Mouse (Mus musculus) midbrain, embryonic 13.5 days (tissue): ENCODE measurements around the gene Slc30a3. TPM values are rescaled to one million over a fixed set of nuclear protein-coding genes. Genes with fewer than 3 reads are reported as not detected.
"Not testable (repeated sequence)": the region's sequence is repeated elsewhere in the genome, so short reads cannot be mapped to it uniquely, and the experiment has no call there.

Experiments
- ATAC-seq: fragments of 200-750 bp; cut with Nextera tagmentation; 2 replicates; pipeline ENCODE4 v1.8.0; 2017; ENCODE audit warnings: mild to moderate bottlenecking, moderate TSS enrichment, moderate library complexity
- H3K27ac ChIP-seq: fragments of 300-500 bp; sonication (generic); 2 replicates; pipeline ENCODE4 v1.5.1; 2015; ENCODE audit warnings: inconsistent platforms, mild to moderate bottlenecking, moderate library complexity
- H3K27me3 ChIP-seq: fragments of 300-500 bp; sonication (generic); 2 replicates; pipeline ENCODE4 v1.6.1; 2015; ENCODE audit warnings: mild to moderate bottlenecking, inconsistent platforms
- H3K36me3 ChIP-seq: fragments of 300-500 bp; sonication (generic); 2 replicates; pipeline ENCODE4 v1.6.1; 2015; ENCODE audit warnings: mild to moderate bottlenecking, inconsistent platforms
- H3K4me1 ChIP-seq: fragments of 300-500 bp; sonication (generic); replicated peaks from 2 replicates; pipeline ENCODE4 v1.6.1; 2015; ENCODE audit warnings: inconsistent platforms
- H3K4me2 ChIP-seq: fragments of 300-500 bp; sonication (generic); replicated peaks from 2 replicates; pipeline ENCODE4 v1.6.1; 2015; ENCODE audit warnings: moderate library complexity, mild to moderate bottlenecking, inconsistent platforms
- H3K4me3 ChIP-seq: fragments of 300-500 bp; sonication (generic); replicated peaks from 2 replicates; pipeline ENCODE4 v1.5.1; 2015; ENCODE audit warnings: mild to moderate bottlenecking, inconsistent platforms
- H3K9ac ChIP-seq: fragments of 300-500 bp; sonication (generic); replicated peaks from 2 replicates; pipeline ENCODE4 v1.6.1; 2015; ENCODE audit warnings: mild to moderate bottlenecking, inconsistent platforms
- H3K9me3 ChIP-seq: fragments of 300-500 bp; sonication (generic); 2 replicates; pipeline ENCODE4 v1.6.1; 2016; ENCODE audit warnings: mild to moderate bottlenecking, inconsistent platforms
- WGBS: fragments of 180-500 bp; shearing (Covaris S2); methylation state at CpG from one replicate; pipeline ENCODE4 v1.1.7; 2015; 5-methylcytosine and 5-hydroxymethylcytosine counted together
- polyA plus RNA-seq: library from polyadenylated mRNA; unstranded; fragments of >200 nt; fragmentation: Nextera tagmentation; extraction: Ambion mirVana; gene quantifications from 2 replicates; pipeline ENCODE4 v1.2.1, GENCODE M21; 2015

Gene Slc30a3
- polyA plus RNA-seq, 1 experiment from 2014 or later: 16.8 TPM

GRCm38 (mm10) chr5:31036556-31036955 lies 71.5 kb downstream of the Slc30a3 start:
- not testable (repeated sequence) for H3K4me3 ChIP-seq
- WGBS: 91% methylated on average over 11 of the region's 11 CpGs

More at GRCm38 (mm10) chr5:31036556-31036955, 71.5 kb downstream of the Slc30a3 start:
- H3K4me2 ChIP-seq, H3K27me3 ChIP-seq, H3K27ac ChIP-seq, ATAC-seq, H3K4me1 ChIP-seq, H3K9me3 ChIP-seq, H3K9ac ChIP-seq: not testable (repeated sequence)
- peaks cover 58% of the 10 kb centered on the region for H3K36me3 ChIP-seq

Other genes with a start within 250 kb of the Slc30a3 start
- gene Tmem214, start 240.2 kb downstream of the Slc30a3 start, polyA plus RNA-seq: 57.7 and 59.7 TPM in 2 replicates
- gene Agbl5, start 219.5 kb downstream of the Slc30a3 start, polyA plus RNA-seq: 23.3 and 29.2 TPM in 2 replicates
- gene Ost4, start 200.4 kb downstream of the Slc30a3 start, polyA plus RNA-seq: 270 and 306 TPM in 2 replicates
- 14.1 and 16.6 TPM in 2 replicates for gene Emilin1, start 194.8 kb downstream of the Slc30a3 start, polyA plus RNA-seq
- gene Khk, start 186.8 kb downstream of the Slc30a3 start, polyA plus RNA-seq: 5.6 and 6.8 TPM in 2 replicates
- gene Cgref1, start 162.6 kb downstream of the Slc30a3 start, polyA plus RNA-seq: 23.0 TPM in 2 replicates
- gene Preb, start 147.9 kb downstream of the Slc30a3 start, polyA plus RNA-seq: 108 and 129 TPM in 2 replicates
- not detected in 2 replicates for gene Tcf23, start 139.6 kb downstream of the Slc30a3 start, polyA plus RNA-seq
- gene Atraid, start 59.9 kb downstream of the Slc30a3 start, polyA plus RNA-seq: 156 and 160 TPM in 2 replicates
- 17.3 and 19.3 TPM in 2 replicates for gene Slc5a6, start 59.3 kb downstream of the Slc30a3 start, polyA plus RNA-seq
- 16.1 and 19.1 TPM in 2 replicates for gene Cad, start 53.5 kb downstream of the Slc30a3 start, polyA plus RNA-seq
- gene Dnajc5g, start 2.0 kb downstream of the Slc30a3 start, polyA plus RNA-seq: not detected in 2 replicates
- not detected in 2 replicates for gene Trim54, start 8.5 kb upstream of the Slc30a3 start, polyA plus RNA-seq
- gene Ucn, start 30.6 kb upstream of the Slc30a3 start, polyA plus RNA-seq: not detected in 2 replicates
- 54.7 and 57.5 TPM in 2 replicates for gene Mpv17, start 46.0 kb upstream of the Slc30a3 start, polyA plus RNA-seq
- gene Gm29609, start 71.7 kb upstream of the Slc30a3 start, polyA plus RNA-seq: 0.86 and 1.1 TPM in 2 replicates
- gene Gtf3c2, start 71.9 kb upstream of the Slc30a3 start, polyA plus RNA-seq: 78.1 and 80.2 TPM in 2 replicates
- 135 and 140 TPM in 2 replicates for gene Snx17, start 85.0 kb upstream of the Slc30a3 start, polyA plus RNA-seq
- 71.5 and 74.6 TPM in 2 replicates for gene Eif2b4, start 85.2 kb upstream of the Slc30a3 start, polyA plus RNA-seq
- 12.5 and 20.5 TPM in 2 replicates for gene Zfp513, start 94.1 kb upstream of the Slc30a3 start, polyA plus RNA-seq
- gene Ppm1g, start 112.5 kb upstream of the Slc30a3 start, polyA plus RNA-seq: 174 and 175 TPM in 2 replicates
- gene Nrbp1, start 132.6 kb upstream of the Slc30a3 start, polyA plus RNA-seq: 153 and 160 TPM in 2 replicates
- gene Gm9970, start 133.0 kb upstream of the Slc30a3 start, polyA plus RNA-seq: 0.54 and 0.63 TPM in 2 replicates
- gene Krtcap3, start 143.5 kb upstream of the Slc30a3 start, polyA plus RNA-seq: 1.7 and 3.4 TPM in 2 replicates
- gene Ift172, start 182.9 kb upstream of the Slc30a3 start, polyA plus RNA-seq: 34.4 and 36.0 TPM in 2 replicates
- gene Fndc4, start 187.8 kb upstream of the Slc30a3 start, polyA plus RNA-seq: 63.2 and 74.5 TPM in 2 replicates
- 0.12 and 0.43 TPM in 2 replicates for gene Gckr, start 189.2 kb upstream of the Slc30a3 start, polyA plus RNA-seq